Mouse (Mus musculus) lung, embryonic 16.5 days (tissue): ENCODE results near the gene Ablim1. TPM values are rescaled to one million over a fixed set of nuclear protein-coding genes. Genes with fewer than 3 reads are reported as not detected.

Experiments
- ATAC-seq: fragments of 200-750 bp; cut with Nextera tagmentation; 2 replicates; pipeline ENCODE4 v1.8.0; 2017; ENCODE audit warnings: low read depth, mild to moderate bottlenecking, moderate library complexity
- H3K27ac ChIP-seq: fragments of 300-500 bp; sonication (generic); 2 replicates; pipeline ENCODE4 v1.5.1; 2014; ENCODE audit warnings: mild to moderate bottlenecking, control low read depth, low read length
- H3K27me3 ChIP-seq: fragments of 300-500 bp; sonication (generic); 2 replicates; pipeline ENCODE4 v1.6.1; 2014; ENCODE audit warnings: low read depth, low read length, mixed read lengths; ENCODE audit not compliant: control insufficient read depth, insufficient read depth
- H3K36me3 ChIP-seq: fragments of 300-500 bp; sonication (generic); 2 replicates; pipeline ENCODE4 v1.6.1; 2014; ENCODE audit warnings: low read length; ENCODE audit not compliant: control insufficient read depth, insufficient read depth
- H3K4me1 ChIP-seq: fragments of 300-500 bp; sonication (generic); replicated peaks from 2 replicates; pipeline ENCODE4 v1.6.1; 2014; ENCODE audit warnings: low read length, mixed read lengths; ENCODE audit not compliant: control insufficient read depth, insufficient read depth
- H3K4me2 ChIP-seq: fragments of 300-500 bp; sonication (generic); 2 replicates; pipeline ENCODE4 v1.6.1; 2014; ENCODE audit warnings: low read depth, low read length, control low read depth
- H3K4me3 ChIP-seq: fragments of 300-500 bp; sonication (generic); 2 replicates; pipeline ENCODE4 v1.5.1; 2014; ENCODE audit warnings: mild to moderate bottlenecking, low read length, control low read depth
- H3K9ac ChIP-seq: fragments of 300-500 bp; sonication (generic); 2 replicates; pipeline ENCODE4 v1.6.1; 2014; ENCODE audit warnings: low read length, control low read depth
- H3K9me3 ChIP-seq: fragments of 300-500 bp; sonication (generic); 2 replicates; pipeline ENCODE4 v1.6.1; 2016; ENCODE audit warnings: low read length; ENCODE audit not compliant: control insufficient read depth
- WGBS: fragments of 180-500 bp; shearing (Covaris S2); extraction: QIAGEN DNeasy Blood & Tissue Kit; methylation state at CpG from one replicate; pipeline ENCODE4 v1.1.7; 2014; 5-methylcytosine and 5-hydroxymethylcytosine counted together
- polyA plus RNA-seq: library from polyadenylated mRNA; unstranded; fragments of >200 nt; fragmentation: Nextera tagmentation; extraction: Ambion mirVana; gene quantifications from 2 replicates; pipeline ENCODE4 v1.2.1, GENCODE M21; 2015

The Ablim1 gene
- polyA plus RNA-seq, 1 experiment from 2014 or later = 54.5 TPM

DNA sequence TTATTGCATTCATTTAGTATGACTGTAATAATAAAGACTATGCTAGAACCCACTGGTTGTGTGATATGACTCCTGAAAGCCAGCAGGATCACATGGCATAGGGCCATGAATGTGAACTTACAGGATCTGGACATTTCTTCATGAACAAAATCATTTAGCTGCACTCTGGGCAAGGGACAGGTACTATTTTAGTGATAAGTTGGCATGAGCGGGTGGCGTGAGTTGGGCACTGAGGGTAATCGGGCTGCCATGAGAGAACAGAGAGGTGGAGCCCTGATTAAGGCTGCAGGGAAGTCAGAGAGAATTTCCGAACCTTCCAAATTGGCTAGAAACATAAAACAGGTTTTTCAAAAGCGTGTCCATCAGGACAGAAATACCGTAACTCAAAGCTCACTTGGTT, 37.7 kb downstream of the Ablim1 start:
- Histone ChIP-seq H3K27me3 (no peaks in the 10 kb centered on the region; the same call in 1 of the 2 replicates), H3K9ac (no peak overlapping the region), H3K4me2 (no peak overlapping the region), H3K9me3 (no peaks in the 10 kb centered on the region), H3K27ac (no peak overlapping the region), H3K4me1 (peaks cover 29% of the 10 kb centered on the region), H3K4me3 (no peak overlapping the region), H3K36me3 (no peaks in the 10 kb centered on the region)
- WGBS = 81% methylated on average over 6 of the region's 6 CpGs
- ATAC-seq = no peak

DNA sequence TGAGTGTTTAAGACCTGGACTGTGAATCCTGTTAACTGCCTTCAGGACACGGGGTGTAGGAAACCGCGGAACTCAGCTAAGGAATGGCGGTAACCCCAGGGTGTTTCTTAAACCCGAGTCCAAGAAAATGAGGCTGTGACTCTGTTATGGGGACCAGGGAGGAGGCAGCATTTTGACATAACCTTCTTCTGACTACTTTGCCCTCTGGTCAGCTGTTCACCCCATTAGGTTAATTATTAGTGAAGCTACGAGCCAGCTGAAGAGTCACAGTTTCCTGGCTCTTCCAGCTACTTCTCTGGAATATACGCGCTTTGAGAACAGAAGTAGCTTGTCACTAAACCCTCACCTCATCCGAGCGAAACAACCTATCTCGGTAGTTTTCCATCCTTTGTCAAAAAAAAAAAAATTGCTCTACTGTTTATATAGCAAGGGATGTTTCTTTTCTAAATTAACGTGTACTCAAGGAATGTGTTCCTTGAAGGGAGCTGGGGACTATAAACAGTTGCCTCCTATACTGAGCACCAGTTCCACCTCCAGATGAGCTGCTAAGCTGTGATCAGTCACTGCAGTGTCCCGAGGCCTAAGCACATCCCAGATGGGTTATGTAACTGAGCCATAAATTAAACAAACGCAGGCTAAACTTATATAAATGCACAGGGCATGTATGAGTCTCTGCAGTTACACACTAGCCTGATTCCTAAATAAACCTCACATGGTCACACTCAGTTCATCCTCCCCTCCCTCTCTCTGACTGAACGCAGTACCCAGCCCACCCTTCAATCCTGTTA, 39.4 kb downstream of the Ablim1 start:
- peaks cover 29% of the 10 kb centered on the region for H3K4me1 ChIP-seq
- 13% methylated on average over 15 of the region's 15 CpGs for WGBS
- no peaks in the 10 kb centered on the region; the same call in 1 of the 2 replicates for H3K27me3 ChIP-seq
- H3K9ac ChIP-seq = peak overlapping the region; percentile 33; the same call in 1 of the 2 replicates
- no peaks in the 10 kb centered on the region for H3K9me3 ChIP-seq
- peak overlapping the region; percentile 51 for H3K4me2 ChIP-seq
- peak; percentile 34; the same call in 1 of the 2 replicates for ATAC-seq
- H3K4me3 ChIP-seq = peak overlapping the region; percentile 30
- H3K36me3 ChIP-seq = no peaks in the 10 kb centered on the region
- peak overlapping the region; percentile 59 for H3K27ac ChIP-seq

- peak overlapping the region; percentile 30 for H3K4me3 ChIP-seq
- H3K9me3 ChIP-seq = no peaks in the 10 kb centered on the region
- peak overlapping the region; percentile 59 for H3K27ac ChIP-seq
- ATAC-seq = peak; percentile 43; the same call in 1 of the 2 replicates
- peak overlapping the region; percentile 51 for H3K4me2 ChIP-seq
- H3K9ac ChIP-seq = no peak overlapping the region
- no peaks in the 10 kb centered on the region; the same call in 1 of the 2 replicates for H3K27me3 ChIP-seq
- 28% methylated on average over 6 of the region's 6 CpGs for WGBS
- H3K36me3 ChIP-seq = no peaks in the 10 kb centered on the region
- H3K4me1 ChIP-seq = peaks cover 29% of the 10 kb centered on the region
Measured at GRCm38 (mm10) chr19:57274717-57275116, 40.0 kb downstream of the Ablim1 start.

GRCm38 (mm10) chr19:57274286-57274685, 40.4 kb downstream of the Ablim1 start:
- 49% methylated on average over 12 of the region's 12 CpGs for WGBS
- no peaks in the 10 kb centered on the region for H3K9me3 ChIP-seq
- no peak for ATAC-seq
- H3K4me2 ChIP-seq = peak overlapping the region; percentile 51
- peak overlapping the region; percentile 5; the same call in 1 of the 2 replicates for H3K27ac ChIP-seq
- no peak overlapping the region for H3K9ac ChIP-seq
- H3K4me3 ChIP-seq = peak overlapping the region; percentile 18; the same call in 1 of the 2 replicates
- peaks cover 29% of the 10 kb centered on the region for H3K4me1 ChIP-seq
- no peaks in the 10 kb centered on the region for H3K36me3 ChIP-seq
- H3K27me3 ChIP-seq = no peaks in the 10 kb centered on the region; the same call in 1 of the 2 replicates

DNA sequence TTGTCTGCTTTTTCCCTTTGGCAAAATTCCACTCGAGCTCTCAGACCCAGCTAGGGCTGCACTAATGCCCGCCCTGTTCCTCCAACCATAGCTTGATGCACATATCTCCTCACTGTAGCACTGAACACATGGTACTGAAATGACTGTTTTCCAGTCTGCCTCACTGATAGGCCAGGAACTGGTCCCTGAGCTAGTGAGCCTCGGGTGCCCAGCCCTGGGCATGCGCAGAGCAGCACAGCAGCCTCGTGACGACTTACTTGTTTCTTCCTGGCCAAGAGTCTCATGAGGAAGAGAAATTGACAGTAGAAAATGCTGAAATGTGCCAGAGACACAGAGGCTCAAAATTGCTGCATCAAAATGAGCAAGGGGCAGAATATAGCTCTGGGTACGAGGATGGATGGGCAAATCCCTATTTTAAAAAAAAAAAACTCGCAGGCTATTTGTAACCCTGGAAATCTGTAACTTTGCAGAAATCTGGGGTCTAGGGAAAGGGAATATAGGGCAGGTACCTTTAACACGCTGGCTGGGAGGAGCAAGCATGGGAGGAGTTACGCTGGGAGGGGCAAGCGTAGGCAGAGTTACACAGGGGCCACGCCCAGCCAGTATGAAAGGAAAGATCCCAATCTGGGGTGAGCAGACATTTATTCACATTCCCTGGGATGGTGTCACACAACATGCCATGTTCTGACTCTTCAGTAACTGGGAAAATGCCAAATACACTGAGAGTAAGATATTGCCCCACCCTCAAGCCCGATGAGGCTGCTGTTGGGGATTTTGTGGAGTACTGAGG, 41.7 kb downstream of the Ablim1 start:
- ATAC-seq = peak; percentile 64
- Histone ChIP-seq H3K36me3 (no peaks in the 10 kb centered on the region), H3K9me3 (no peaks in the 10 kb centered on the region), H3K27me3 (no peaks in the 10 kb centered on the region; the same call in 1 of the 2 replicates), H3K4me2 (peak overlapping the region; percentile 27), H3K4me1 (peaks cover 29% of the 10 kb centered on the region), H3K4me3 (no peak overlapping the region), H3K9ac (no peak overlapping the region; the same call in 1 of the 2 replicates), H3K27ac (peak overlapping the region; percentile 15; the same call in 1 of the 2 replicates)
- 41% methylated on average over 13 of the region's 13 CpGs for WGBS

- 75% methylated on average over 16 of the region's 16 CpGs for WGBS
- Histone ChIP-seq H3K9ac (no peak overlapping the region), H3K36me3 (no peaks in the 10 kb centered on the region), H3K4me3 (no peak overlapping the region), H3K27me3 (no peaks in the 10 kb centered on the region; the same call in 1 of the 2 replicates), H3K4me1 (peaks cover 25% of the 10 kb centered on the region), H3K4me2 (no peak overlapping the region), H3K9me3 (no peaks in the 10 kb centered on the region), H3K27ac (no peak overlapping the region)
- no peak for ATAC-seq
Measured at GRCm38 (mm10) chr19:57271757-57272156, 43.0 kb downstream of the Ablim1 start.

GRCm38 (mm10) chr19:57270711-57271110, 44.0 kb downstream of the Ablim1 start:
- no peak overlapping the region for H3K4me2 ChIP-seq
- H3K4me1 ChIP-seq = peaks cover 24% of the 10 kb centered on the region
- no peak overlapping the region for H3K27ac ChIP-seq
- H3K9ac ChIP-seq = no peak overlapping the region
- H3K4me3 ChIP-seq = no peak overlapping the region
- no peaks in the 10 kb centered on the region for H3K9me3 ChIP-seq
- H3K27me3 ChIP-seq = no peaks in the 10 kb centered on the region; the same call in 1 of the 2 replicates
- H3K36me3 ChIP-seq = no peaks in the 10 kb centered on the region
- 67% methylated on average over 6 of the region's 6 CpGs for WGBS
- ATAC-seq = no peak

GRCm38 (mm10) chr19:57269791-57270190, 44.9 kb downstream of the Ablim1 start:
- no peak for ATAC-seq
- Histone ChIP-seq H3K4me2 (no peak overlapping the region), H3K4me1 (peaks cover 21% of the 10 kb centered on the region), H3K4me3 (no peak overlapping the region), H3K27ac (no peak overlapping the region), H3K9ac (no peak overlapping the region), H3K27me3 (no peaks in the 10 kb centered on the region; the same call in 1 of the 2 replicates), H3K9me3 (no peaks in the 10 kb centered on the region), H3K36me3 (no peaks in the 10 kb centered on the region)
- WGBS = 82% methylated on average over 6 of the region's 6 CpGs

DNA sequence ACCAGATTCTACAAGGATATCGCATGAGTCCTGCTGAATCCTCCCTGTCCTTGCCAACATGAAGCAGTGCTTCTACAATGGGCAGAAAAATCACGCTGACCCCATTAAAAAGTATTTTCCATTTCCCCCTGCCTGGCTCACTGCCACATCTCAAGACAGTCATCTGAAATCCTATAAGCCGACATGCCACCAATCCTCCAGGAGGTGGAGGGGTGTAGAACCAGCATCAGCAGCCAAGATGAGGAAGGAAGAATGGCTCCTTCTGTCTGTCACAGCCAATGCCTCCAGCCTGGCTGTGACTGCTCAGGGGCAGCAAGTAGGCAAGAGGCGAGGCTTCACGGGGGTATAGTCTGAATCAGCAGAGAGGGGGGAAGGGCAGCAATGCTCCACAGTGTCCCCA, 47.2 kb downstream of the Ablim1 start:
- Histone ChIP-seq H3K4me1 (peaks cover 2% of the 10 kb centered on the region), H3K36me3 (no peaks in the 10 kb centered on the region), H3K27me3 (no peaks in the 10 kb centered on the region), H3K9ac (no peak overlapping the region), H3K4me2 (no peak overlapping the region), H3K27ac (no peak overlapping the region), H3K4me3 (no peak overlapping the region), H3K9me3 (no peaks in the 10 kb centered on the region)
- ATAC-seq = no peak
- 54% methylated on average over 5 of the region's 5 CpGs for WGBS
